8 mouse cellular contexts compared by ENCODE assay signal in the genomic region with DNA sequence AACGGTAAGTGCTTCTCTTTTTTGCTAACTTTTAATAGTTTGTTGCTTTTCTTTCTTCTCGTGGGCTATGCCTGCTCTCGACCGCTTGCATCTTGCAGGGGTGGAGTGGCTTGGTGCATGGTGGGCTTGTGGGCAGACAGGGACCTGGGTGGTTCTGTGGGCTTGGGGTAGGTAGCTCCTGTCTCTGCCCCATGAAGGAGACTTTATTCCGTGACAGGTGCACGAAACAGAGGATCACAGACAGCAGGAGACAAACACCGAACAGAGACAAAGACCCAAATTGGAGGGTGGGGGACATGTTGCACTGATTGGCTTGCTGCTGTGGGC.
DNase-seq lines count a peak whose midpoint lies in the region; ATAC-seq lines count a peak whose summit lies in the region.

No protein-coding gene starts in this region.

- H3K9ac ChIP-seq in kidney, embryonic 15.5 days = no peak overlapping the region
- H3K9ac ChIP-seq in embryonic facial prominence, embryonic 12.5 days = no peak overlapping the region
- no peak overlapping the region for H3K9ac ChIP-seq in hindbrain, embryonic 14.5 days
- no peak overlapping the region; the same call in 1 of the 2 replicates for H3K9ac ChIP-seq in midbrain, embryonic 15.5 days

- peaks cover 17% of the 10 kb centered on the region; the same call in 1 of the 2 replicates for H3K27me3 ChIP-seq in kidney, embryonic 15.5 days
- no peaks in the 10 kb centered on the region for H3K27me3 ChIP-seq in embryonic facial prominence, embryonic 12.5 days
- peaks cover 10% of the 10 kb centered on the region; the same call in 1 of the 2 replicates for H3K27me3 ChIP-seq in hindbrain, embryonic 14.5 days (ENCODE audit: control insufficient read depth, insufficient read depth, low read length)
- H3K27me3 ChIP-seq in midbrain, embryonic 15.5 days (replicated peaks) = 0 out of 2 replicates have a peak, but pooled peaks cover 9% of the 10 kb centered on the region

- no peaks in the 10 kb centered on the region for H3K36me3 ChIP-seq in kidney, embryonic 15.5 days
- H3K36me3 ChIP-seq in embryonic facial prominence, embryonic 12.5 days = no peaks in the 10 kb centered on the region
- no peaks in the 10 kb centered on the region for H3K36me3 ChIP-seq in hindbrain, embryonic 14.5 days (replicated peaks; ENCODE audit: control insufficient read depth, insufficient read depth)
- no peaks in the 10 kb centered on the region for H3K36me3 ChIP-seq in midbrain, embryonic 15.5 days (replicated peaks)

- peaks cover 37% of the 10 kb centered on the region for H3K4me1 ChIP-seq in kidney, embryonic 15.5 days
- peaks cover 46% of the 10 kb centered on the region for H3K4me1 ChIP-seq in embryonic facial prominence, embryonic 12.5 days
- peaks cover 16% of the 10 kb centered on the region for H3K4me1 ChIP-seq in hindbrain, embryonic 14.5 days (replicated peaks; ENCODE audit: control insufficient read depth, insufficient read depth, low read length)
- H3K4me1 ChIP-seq in midbrain, embryonic 15.5 days = peaks cover 28% of the 10 kb centered on the region

- DNase-seq in kidney, postnatal 25 days = no peak
- no peak for DNase-seq in hindbrain, embryonic 14.5 days (ENCODE audit: low spot score)
- DNase-seq in adrenal gland, adult 2 months = no peak
- no peak for DNase-seq in frontal cortex, postnatal 14 days (ENCODE audit: low spot score in 2 of 2)

- H3K4me3 ChIP-seq in kidney, embryonic 15.5 days (replicated peaks) = peak overlapping the region; percentile 41
- H3K4me3 ChIP-seq in embryonic facial prominence, embryonic 12.5 days = peak overlapping the region; percentile 30
- peak overlapping the region; percentile 37 for H3K4me3 ChIP-seq in hindbrain, embryonic 14.5 days (replicated peaks; ENCODE audit: low read length)
- peak overlapping the region; percentile 39 for H3K4me3 ChIP-seq in midbrain, embryonic 15.5 days

- no peaks in the 10 kb centered on the region for H3K9me3 ChIP-seq in kidney, embryonic 15.5 days (replicated peaks)
- H3K9me3 ChIP-seq in embryonic facial prominence, embryonic 12.5 days = no peaks in the 10 kb centered on the region
- H3K9me3 ChIP-seq in hindbrain, embryonic 14.5 days (ENCODE audit: control insufficient read depth, low read length) = no peaks in the 10 kb centered on the region
- H3K9me3 ChIP-seq in midbrain, embryonic 15.5 days = no peaks in the 10 kb centered on the region

- peak; percentile 52 for ATAC-seq in kidney, embryonic 15.5 days (replicated peaks; ENCODE audit: low FRiP score)
- peak; percentile 50; the same call in 1 of the 2 replicates for ATAC-seq in embryonic facial prominence, embryonic 12.5 days (ENCODE audit: insufficient number of reproducible peaks, insufficient read depth, low FRiP score, low TSS enrichment)
- ATAC-seq in hindbrain, embryonic 14.5 days (ENCODE audit: low FRiP score) = peak; percentile 51
- peak; percentile 51 for ATAC-seq in midbrain, embryonic 15.5 days (replicated peaks)
- no peak for ATAC-seq in inflammation-experienced regulatory T-cells, adult 6 months

- WGBS in kidney, embryonic 15.5 days = 8% methylated on average over 7 of the region's 7 CpGs
- WGBS in embryonic facial prominence, embryonic 12.5 days = 5% methylated on average over 7 of the region's 7 CpGs
- WGBS in hindbrain, embryonic 14.5 days = 3% methylated on average over 7 of the region's 7 CpGs
- 3% methylated on average over 7 of the region's 7 CpGs for WGBS in midbrain, embryonic 15.5 days

- peak overlapping the region; percentile 67 for H3K4me2 ChIP-seq in kidney, embryonic 15.5 days
- peak overlapping the region; percentile 53 for H3K4me2 ChIP-seq in embryonic facial prominence, embryonic 12.5 days (replicated peaks)
- H3K4me2 ChIP-seq in hindbrain, embryonic 14.5 days (replicated peaks) = peak overlapping the region; percentile 68
- H3K4me2 ChIP-seq in midbrain, embryonic 15.5 days = peak overlapping the region; percentile 71

- no peak overlapping the region for H3K27ac ChIP-seq in kidney, embryonic 15.5 days
- no peak overlapping the region for H3K27ac ChIP-seq in embryonic facial prominence, embryonic 12.5 days
- no peak overlapping the region for H3K27ac ChIP-seq in hindbrain, embryonic 14.5 days
- H3K27ac ChIP-seq in midbrain, embryonic 15.5 days = no peak overlapping the region
